Mouse (Mus musculus): ENCODE results near the gene Kcnma1.

GRCm38 (mm10) chr14:23583235-23583634 is 431.1 kb downstream of the Kcnma1 start:
- TF ChIP-seq CTCF (IDR thresholded peaks at IDR 0.05; ENCODE audit: extremely low read depth, insufficient read length, insufficient replicate concordance, low read depth, low read length) (no peak), POLR2A (IDR thresholded peaks at IDR 0.05; ENCODE audit: low read depth, low read length) (no peak)
